Mouse (Mus musculus): Measurements from ENCODE around the gene Trappc6a.

Gene Trappc6a

DNA sequence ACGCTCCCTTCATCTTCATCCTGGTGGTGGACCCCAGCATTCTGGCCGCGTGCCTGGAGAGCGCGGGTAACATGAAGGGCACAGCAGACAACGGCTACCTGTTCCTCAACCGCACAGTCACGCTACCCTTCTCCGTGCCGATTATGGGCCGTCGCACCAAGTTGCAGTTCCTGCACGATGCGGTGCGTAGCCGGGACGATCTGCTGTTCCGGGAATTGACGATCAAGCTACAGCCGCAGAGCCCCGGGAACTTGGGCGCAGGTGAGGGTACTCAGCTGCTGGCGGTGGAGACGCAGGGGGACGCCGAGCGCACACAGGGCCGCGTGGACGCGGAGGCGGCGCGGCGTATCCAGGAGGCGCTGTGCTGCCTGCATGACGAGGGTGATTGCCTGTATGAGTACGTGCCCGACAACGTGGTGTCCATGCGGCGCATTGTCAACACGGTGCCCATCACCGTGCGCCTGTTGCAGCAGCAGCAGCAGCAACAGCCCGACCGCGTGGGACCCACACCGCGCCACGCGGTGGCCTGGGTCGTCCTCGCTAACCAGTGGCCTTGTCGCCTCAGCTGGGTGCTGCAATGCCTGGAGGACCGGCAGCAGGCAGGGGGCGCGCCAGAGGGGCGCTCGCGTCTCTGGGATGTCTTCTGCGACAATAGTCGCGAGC lies 15.7 kb downstream of the Trappc6a start:
- in situ Hi-C loops (cut with MboI) = no loop called here

DNA sequence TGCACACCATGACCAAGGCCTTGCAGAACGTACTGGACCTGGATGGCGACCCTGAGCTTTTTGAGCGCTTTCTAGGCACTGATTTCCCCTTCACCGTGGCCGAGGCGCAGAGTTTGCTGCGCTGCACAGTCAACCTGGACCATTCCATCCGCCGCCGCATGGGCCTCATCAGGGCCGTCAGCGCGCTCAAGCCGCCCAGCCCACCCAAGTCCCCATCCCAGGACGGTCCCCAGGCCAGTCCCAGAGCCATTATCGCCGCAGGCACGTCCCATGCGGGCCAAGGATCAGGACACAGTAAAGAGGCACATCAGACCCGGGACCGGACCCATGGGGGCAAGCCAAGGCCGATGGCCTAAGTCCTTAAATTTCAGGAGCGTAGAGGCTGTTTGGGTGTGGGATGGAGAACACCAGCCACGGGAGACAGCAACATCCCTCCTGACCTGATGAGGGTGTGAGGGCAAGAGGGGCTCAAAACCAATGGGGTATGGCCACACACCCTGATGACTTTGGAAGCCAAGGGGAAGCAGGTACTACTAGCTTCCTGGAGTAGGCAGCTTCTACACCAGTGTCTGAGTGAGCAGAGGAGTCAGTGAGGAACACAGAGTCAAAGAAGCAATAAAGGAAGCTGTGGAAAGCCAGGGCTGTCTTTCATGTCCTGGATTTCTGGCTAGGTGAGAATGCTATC lies 16.4 kb downstream of the Trappc6a start:
- in situ Hi-C loops (cut with MboI) = no loop called here

- in situ Hi-C loops (cut with MboI) = no loop called here
Observed at GRCm38 (mm10) chr7:19525105-19525481, 16.9 kb downstream of the Trappc6a start.

- in situ Hi-C loops (cut with MboI) = no loop called here
Observed at GRCm38 (mm10) chr7:19531077-19531476, 22.9 kb downstream of the Trappc6a start.

GRCm38 (mm10) chr7:19532240-19532639 lies 24.0 kb downstream of the Trappc6a start:
- in situ Hi-C loops (cut with MboI) = no loop called here

GRCm38 (mm10) chr7:19534676-19535075 lies 26.5 kb downstream of the Trappc6a start:
- in situ Hi-C loops (cut with MboI) = no loop called here

- in situ Hi-C loops (cut with MboI) = no loop called here
Observed at GRCm38 (mm10) chr7:19540771-19541566, 32.8 kb downstream of the Trappc6a start.

GRCm38 (mm10) chr7:19541681-19542154 lies 33.5 kb downstream of the Trappc6a start:
- in situ Hi-C loops (cut with MboI) = no loop called here

- in situ Hi-C loops (cut with MboI) = no loop called here
Observed at GRCm38 (mm10) chr7:19542155-19542691, 34.0 kb downstream of the Trappc6a start.

DNA sequence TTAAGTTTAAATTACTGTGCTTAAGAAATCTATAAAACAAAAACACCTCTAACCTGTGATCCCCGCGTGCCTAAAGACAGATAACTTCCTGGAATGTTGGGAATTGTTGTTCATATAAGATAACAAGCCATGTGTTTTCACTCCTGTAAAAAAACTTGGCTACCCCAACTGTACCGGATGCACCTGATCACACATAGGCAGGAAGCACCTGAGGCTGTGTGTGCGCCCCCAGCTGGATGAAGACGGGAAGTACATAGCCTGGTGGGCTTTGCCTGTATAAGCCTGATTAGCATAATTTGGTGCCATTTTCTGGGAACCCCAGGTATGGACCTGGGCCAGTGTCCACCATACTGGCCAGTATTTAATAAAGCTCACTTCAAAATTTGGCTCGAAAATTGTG lies 35.4 kb downstream of the Trappc6a start:
- in situ Hi-C loops (cut with MboI) = no loop called here

DNA sequence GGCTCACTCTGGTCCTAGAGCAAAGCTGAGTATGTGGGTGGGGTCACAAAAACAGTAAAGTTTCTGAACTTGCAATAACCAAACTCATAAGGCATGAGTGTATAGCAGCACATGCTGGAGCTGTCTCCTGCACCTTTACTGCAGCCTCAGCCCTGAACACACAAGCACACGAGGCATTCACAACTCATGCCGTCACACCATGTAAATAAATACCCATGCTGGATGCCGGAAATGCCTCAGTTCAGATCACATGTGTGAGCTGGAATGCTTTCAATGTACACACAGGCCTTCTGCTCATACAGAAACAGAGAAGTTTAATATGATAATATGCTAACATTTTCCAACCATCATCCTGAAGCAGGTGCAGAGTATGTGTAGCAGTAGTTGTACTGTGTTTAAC lies 37.8 kb downstream of the Trappc6a start:
- in situ Hi-C loops (cut with MboI) = no loop called here

GRCm38 (mm10) chr7:19547344-19547969 lies 39.3 kb downstream of the Trappc6a start:
- in situ Hi-C loops (cut with MboI) = no loop called here

GRCm38 (mm10) chr7:19549394-19549793 lies 41.2 kb downstream of the Trappc6a start:
- in situ Hi-C loops (cut with MboI) = no loop called here

DNA sequence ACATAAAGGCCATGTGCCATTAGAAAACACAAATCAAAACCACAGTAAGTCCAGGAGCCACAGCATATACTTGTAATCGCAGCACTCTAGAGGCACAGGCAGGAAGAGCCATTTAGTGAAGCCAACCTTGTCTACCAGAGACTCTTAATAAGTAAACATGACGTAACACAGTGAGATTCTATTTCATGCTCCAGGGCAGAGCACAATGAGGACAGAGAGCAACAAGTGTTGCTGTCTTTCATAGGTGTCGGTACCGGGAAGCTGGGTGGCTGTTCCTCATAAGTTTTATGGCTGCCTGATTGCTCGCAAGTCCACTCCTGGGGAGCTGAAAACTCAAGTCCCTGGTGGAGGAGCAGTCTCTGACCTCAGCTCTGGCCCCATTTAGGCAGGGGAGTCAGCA lies 43.4 kb downstream of the Trappc6a start:
- in situ Hi-C loops (cut with MboI) = no loop called here

- in situ Hi-C loops (cut with MboI) = no loop called here
Observed at GRCm38 (mm10) chr7:19552443-19552842, 44.2 kb downstream of the Trappc6a start.

DNA sequence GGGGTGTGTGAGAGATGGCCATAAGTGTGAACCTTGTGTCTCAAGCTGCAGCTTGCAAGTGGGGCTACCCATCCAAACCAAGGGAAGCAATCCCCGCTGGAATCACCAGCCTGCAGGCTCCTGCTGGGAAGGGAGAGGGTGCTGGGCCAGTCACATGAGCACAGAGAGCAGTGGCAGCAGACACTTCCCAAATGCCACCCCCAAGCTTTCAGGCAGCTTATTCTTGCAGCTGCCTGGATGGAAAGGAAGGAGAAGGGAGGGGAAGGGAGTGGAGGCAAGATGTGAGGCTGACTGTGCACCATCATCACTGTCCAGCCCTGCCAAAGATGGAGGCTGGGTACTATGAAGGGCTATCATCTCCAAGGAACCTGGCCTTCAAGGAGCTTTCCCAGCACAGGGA lies 46.0 kb downstream of the Trappc6a start:
- in situ Hi-C loops (cut with MboI) = no loop called here

DNA sequence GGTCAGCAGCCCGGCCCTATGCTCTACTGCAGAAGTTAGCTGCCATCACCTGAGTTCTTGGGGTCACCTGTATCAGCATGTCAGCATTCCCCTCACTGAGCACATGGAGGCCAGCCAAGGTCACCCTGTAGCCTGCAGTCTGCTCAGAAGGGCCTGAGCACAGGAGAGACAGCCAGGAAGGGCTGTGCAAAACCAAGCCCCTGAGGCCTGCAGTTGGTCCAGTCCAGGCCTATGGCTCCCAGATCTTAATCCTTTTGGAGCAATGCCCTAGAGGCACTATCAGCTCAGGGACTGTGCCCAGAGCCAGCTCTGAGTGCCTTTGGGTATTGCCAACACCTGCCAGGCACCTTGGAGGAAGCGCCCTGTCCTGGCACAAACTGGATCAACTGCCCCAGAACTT lies 48.9 kb downstream of the Trappc6a start:
- in situ Hi-C loops (cut with MboI) = no loop called here

GRCm38 (mm10) chr7:19557982-19558900 lies 50.0 kb downstream of the Trappc6a start:
- in situ Hi-C loops (cut with MboI) = no loop called here

DNA sequence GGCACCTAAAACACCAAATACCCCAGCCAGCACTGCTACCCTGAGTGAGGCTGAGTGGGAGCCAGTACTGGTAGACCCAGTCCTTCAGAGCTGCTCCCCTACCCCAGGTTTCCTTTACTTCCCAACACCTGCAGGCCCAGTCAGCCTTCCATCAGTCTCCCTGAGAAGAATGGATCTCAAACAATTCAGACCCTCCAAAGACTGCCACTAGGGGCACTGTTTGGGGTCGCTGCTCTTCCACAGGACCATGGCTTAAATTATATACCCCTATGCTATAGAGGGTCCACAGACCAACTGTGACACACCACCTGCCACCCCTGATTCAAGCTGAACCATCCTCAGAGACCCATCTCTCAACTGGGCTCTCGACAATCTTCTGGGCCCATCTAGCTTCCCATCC lies 50.8 kb downstream of the Trappc6a start:
- in situ Hi-C loops (cut with MboI) = no loop called here

- in situ Hi-C loops (cut with MboI) = no loop called here
Observed at GRCm38 (mm10) chr7:19560491-19561260, 52.5 kb downstream of the Trappc6a start.

Measured in mature B cell (primary cell).